Mouse (Mus musculus) adrenal gland, postnatal 14 days (tissue): Measurements from ENCODE around the gene Zmym2. TPM values are rescaled to one million over a fixed set of nuclear protein-coding genes. Genes with fewer than 3 reads are reported as not detected.

Source experiments
- DNase-seq: peaks from one replicate; pipeline ENCODE4 v3.0.0; 2021; ENCODE audit warnings: mixed read lengths
- total RNA-seq: library from RNA; stranded (reverse); gene quantifications from 2 replicates; pipeline ENCODE4 v1.2.3, GENCODE M21; 2021

The Zmym2 gene
- total RNA-seq, 1 experiment from 2014 or later: 53.1 TPM

DNA sequence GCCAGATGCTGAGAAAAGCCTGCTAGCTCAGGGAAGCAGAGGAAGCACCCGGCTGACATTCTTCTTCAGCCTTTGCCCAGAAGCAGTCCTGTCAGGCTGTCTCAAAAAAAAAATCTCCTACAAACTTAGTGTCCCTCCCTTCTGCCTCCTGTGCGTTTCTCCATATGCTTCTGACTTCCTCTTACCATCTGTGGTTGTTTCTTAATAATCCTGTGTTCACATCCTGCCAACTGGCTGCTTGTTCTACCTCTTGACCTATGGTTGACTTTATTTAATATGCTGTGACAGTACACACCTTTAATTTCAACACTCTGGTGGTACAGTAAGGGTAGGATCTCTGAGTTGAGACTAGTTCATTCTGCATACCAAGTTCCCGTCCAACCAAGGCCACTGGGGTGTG, 32.1 kb downstream of the Zmym2 start:
- no peak for DNase-seq

DNA sequence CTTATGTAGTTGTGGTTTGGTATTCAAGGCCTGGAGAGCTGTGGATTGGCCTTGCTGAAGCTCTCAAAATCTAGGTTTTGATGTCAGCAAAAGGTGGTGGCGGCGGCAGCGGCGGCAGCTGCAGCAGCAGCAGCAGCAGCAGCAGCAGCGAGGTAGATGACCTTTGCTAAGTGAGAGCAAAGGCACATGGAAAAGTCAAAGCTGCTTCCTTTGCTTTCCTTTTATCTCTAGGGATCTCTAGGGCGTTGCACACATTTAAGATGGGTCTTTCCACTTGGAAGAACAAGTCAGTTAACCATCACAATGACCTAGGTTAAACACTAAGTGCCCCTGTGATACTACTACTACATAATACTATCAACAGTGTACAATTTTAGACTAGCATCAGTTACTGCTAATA, 49.0 kb downstream of the Zmym2 start:
- DNase-seq: no peak

- no peak for DNase-seq
Measured at GRCm38 (mm10) chr14:56939903-56940302, 53.5 kb downstream of the Zmym2 start.

- no peak for DNase-seq
Measured at GRCm38 (mm10) chr14:56952928-56953327, 66.5 kb downstream of the Zmym2 start.

DNA sequence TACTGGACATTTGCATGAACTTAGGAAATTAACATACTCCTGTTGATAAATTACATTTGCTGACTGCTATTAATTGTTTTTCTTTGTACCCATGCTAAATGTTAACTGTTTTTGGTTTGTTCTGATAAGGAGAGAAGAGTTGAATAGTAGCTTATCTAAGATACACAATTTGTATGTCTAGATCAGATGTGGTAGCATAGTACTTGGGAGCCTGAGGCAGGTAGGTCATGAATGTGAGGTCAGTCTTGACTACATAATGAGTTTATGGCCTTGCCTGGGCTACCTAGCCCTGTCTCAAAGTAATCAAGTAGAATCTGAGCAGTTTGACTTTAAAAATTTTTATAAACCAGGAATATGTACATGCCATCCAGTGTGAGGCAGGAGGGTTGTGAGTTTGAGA, 67.9 kb downstream of the Zmym2 start:
- no peak for DNase-seq

DNA sequence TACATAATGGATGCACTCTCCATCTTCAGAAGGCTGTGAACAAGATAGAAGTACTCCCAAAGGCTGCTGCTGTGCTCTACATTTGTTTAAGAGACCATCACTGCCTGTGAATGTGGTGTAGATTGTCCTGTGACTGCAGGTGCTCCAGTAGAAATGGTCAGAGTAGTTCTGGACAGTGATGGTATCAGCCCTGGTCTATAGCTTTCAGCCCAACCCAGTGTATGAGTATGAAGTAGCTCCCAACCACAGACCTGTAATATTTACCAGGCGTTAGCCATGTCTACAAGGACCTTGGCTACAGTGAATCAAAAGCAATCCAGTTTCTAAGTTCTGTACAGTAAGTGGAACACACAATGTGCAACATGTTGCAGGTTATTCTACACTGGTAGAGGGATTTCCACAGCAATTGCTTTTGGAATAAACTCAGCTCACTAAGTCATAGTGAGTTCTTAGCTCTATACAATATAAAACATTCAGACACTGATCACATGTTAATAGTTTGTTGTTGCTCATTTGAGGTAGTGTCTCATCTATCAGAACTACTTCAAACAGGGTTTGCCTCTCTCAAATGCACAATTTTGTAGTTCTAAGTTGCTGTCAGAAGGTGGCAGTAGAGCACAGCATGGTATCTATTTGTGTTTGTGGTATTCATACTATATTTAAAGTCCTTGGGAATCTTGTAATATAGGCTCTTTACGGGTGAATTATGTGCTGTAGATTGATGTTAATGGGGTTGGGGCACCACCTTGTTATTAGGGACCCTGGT, 77.7 kb downstream of the Zmym2 start:
- DNase-seq: peak; percentile 26

- DNase-seq: no peak
Measured at GRCm38 (mm10) chr14:56969653-56970052, 83.2 kb downstream of the Zmym2 start.

DNA sequence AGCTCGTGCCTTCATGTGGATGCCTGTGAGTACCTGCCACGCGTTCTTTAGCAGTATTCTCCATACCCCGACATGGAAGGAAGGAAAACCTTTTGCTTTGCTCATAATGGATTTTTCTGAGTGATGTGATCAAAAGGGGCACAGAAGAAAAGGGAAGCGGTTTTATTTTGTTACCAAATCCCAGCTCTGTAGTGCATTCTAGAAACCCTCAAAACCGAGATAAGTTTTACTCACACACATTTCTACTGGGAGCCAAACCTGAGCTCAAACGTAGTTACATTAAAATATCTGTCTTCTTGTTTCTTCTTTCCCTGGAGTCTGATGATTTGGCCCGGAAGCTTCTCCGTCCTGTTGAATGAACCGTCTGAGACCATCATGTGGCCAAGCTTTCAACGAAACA, 83.7 kb downstream of the Zmym2 start:
- DNase-seq: no peak

DNA sequence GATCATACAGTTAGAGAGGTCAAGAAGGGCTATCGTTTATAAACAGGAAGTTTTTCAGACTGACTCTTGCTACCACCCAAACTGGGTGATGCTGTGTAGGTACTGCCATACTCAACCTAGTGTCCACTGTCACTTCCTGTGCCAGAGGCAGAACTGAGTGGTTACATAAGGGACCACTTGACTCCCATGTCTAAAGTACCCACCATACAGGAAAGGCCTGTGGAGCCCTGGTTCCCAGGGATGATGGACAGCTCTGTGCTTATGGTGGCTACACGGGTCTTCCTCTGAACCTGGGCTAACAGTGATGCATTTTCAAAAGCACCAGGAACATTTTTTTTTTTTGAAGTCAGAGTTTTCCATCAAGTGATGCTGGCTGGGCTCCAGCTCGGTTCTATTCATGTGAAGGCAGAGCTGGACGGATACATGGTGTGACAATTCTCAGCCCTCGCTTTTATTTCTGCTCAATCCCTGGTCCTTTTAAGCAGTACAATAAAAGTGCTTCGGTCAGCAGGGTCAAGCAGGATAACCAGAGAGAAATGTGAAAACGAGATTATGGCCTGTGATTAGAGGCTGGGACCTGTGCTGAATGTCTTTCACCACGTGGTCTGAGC, 91.7 kb downstream of the Zmym2 start:
- DNase-seq: no peak

DNA sequence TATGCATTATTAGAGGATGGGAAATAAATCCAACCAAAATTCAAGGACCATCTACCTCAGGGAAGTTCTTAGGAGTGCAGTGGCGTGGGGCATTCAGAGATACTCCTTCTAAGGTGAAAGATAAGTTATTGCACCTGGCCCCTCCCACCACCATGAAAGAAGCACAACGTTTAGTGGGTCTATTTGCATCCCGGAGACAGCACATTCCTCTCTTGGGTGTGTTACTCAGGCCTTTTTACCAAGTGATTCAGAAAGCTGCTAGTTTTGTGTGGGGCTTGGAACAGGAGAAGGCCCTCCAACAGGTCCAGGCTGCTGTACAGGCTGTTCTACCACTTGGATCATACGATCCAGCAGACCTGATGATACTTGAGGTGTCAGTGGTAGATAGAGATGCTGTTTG, 102.2 kb downstream of the Zmym2 start:
- no peak for DNase-seq

Other genes with a start within 250 kb of the Zmym2 start
- 23.8 and 25.4 TPM in 2 replicates for gene Mphosph8, start 218.4 kb upstream of the Zmym2 start, total RNA-seq
- 31.2 and 39.2 TPM in 2 replicates for gene Pspc1, start 108.3 kb upstream of the Zmym2 start, total RNA-seq
- gene Zmym5, start 74.9 kb upstream of the Zmym2 start, total RNA-seq: 30.7 and 34.7 TPM in 2 replicates
- gene Gja3, start 171.4 kb downstream of the Zmym2 start, total RNA-seq: not detected in 2 replicates
- 3.2 and 18.4 TPM in 2 replicates for gene Gjb2, start 218.0 kb downstream of the Zmym2 start, total RNA-seq
- not detected in 2 replicates for gene Gm4491, start 229.2 kb downstream of the Zmym2 start, total RNA-seq
- gene Gjb6, start 247.0 kb downstream of the Zmym2 start, total RNA-seq: not detected in 2 replicates